Mouse (Mus musculus) olfactory bulb, adult 2 months (tissue): ENCODE measurements around the gene Npffr2. TPM values are rescaled to one million over a fixed set of nuclear protein-coding genes. Genes with fewer than 3 reads are reported as not detected.
A peak's percentile ranks its signal among the peaks of the same experiment; 100 is the strongest.

Experiments used
- H3K27ac ChIP-seq: fragments of 200-500 bp; 2 replicates; pipeline ENCODE4 v1.5.1; 2012; ENCODE audit warnings: low read depth, low read length; ENCODE audit not compliant: insufficient read depth
- H3K4me1 ChIP-seq: fragments of 200-500 bp; 2 replicates; pipeline ENCODE4 v1.6.1; 2012; ENCODE audit warnings: low read length; ENCODE audit not compliant: control insufficient read depth, insufficient read depth
- H3K4me3 ChIP-seq: fragments of 200-500 bp; 2 replicates; pipeline ENCODE4 v1.5.1; 2012; ENCODE audit warnings: mild to moderate bottlenecking, low read depth, low read length, moderate library complexity; ENCODE audit not compliant: insufficient read depth
- CTCF ChIP-seq: fragments of 200-500 bp; IDR thresholded peaks from 2 replicates; pipeline ENCODE4 v1.5.1; 2012; ENCODE audit warnings: low read depth, mild to moderate bottlenecking, low read length, moderate library complexity; ENCODE audit not compliant: insufficient read depth
- POLR2A ChIP-seq: fragments of 200-500 bp; IDR thresholded peaks from 2 replicates; pipeline ENCODE4 v1.6.1; 2012; ENCODE audit warnings: mild to moderate bottlenecking, low read depth, low read length, moderate library complexity; ENCODE audit not compliant: insufficient read depth
- WGBS: fragments of 180-500 bp; shearing (Covaris S2); methylation state at CpG from one replicate; pipeline ENCODE4 v1.1.7; 2018; 5-methylcytosine and 5-hydroxymethylcytosine counted together
- polyA plus RNA-seq: library from polyadenylated mRNA; stranded (reverse); fragments of >200 nt; gene quantifications from 2 replicates; pipeline ENCODE4 v1.2.4, GENCODE M21; 2012; ENCODE audit warnings: low replicate concordance; ENCODE audit not compliant: missing spikeins, insufficient read depth, insufficient read length

Npffr2 gene
- polyA plus RNA-seq, 1 experiment = not detected

- TF ChIP-seq POLR2A = no peak
- TF ChIP-seq CTCF = no peak
- 44% methylated on average over 6 of the region's 6 CpGs for WGBS
- H3K4me3 ChIP-seq = no peak overlapping the region
- peak overlapping the region; percentile 100 for H3K27ac ChIP-seq
- peaks cover 3% of the 10 kb centered on the region for H3K4me1 ChIP-seq
Measured at GRCm38 (mm10) chr5:89612262-89612661, 85.0 kb downstream of the Npffr2 start.

- no peak overlapping the region for H3K4me3 ChIP-seq
- TF ChIP-seq POLR2A (no peak), CTCF (no peak)
- H3K27ac ChIP-seq = no peak overlapping the region
- 81% methylated on average over 1 of the region's 1 CpGs for WGBS
- H3K4me1 ChIP-seq = no peaks in the 10 kb centered on the region
Measured at GRCm38 (mm10) chr5:89631599-89631998, 104.4 kb downstream of the Npffr2 start.

Other genes starting within 250 kb of the Npffr2 start
- gene Gc, start 69.5 kb upstream of the Npffr2 start, polyA plus RNA-seq = not detected in 2 replicates